Mouse (Mus musculus) intestine, embryonic 15.5 days (tissue): ENCODE measurements around the gene Piezo1. TPM values are rescaled to one million over a fixed set of nuclear protein-coding genes. Genes with fewer than 3 reads are reported as not detected.

Experiments used
- ATAC-seq: fragments of 200-750 bp; cut with Nextera tagmentation; 2 replicates; pipeline ENCODE4 v1.8.0; 2017; ENCODE audit warnings: moderate TSS enrichment, moderate library complexity
- H3K27ac ChIP-seq: fragments of 300-500 bp; sonication (generic); 2 replicates; pipeline ENCODE4 v1.5.1; 2015; ENCODE audit warnings: mild to moderate bottlenecking, inconsistent platforms
- H3K27me3 ChIP-seq: fragments of 300-500 bp; sonication (generic); replicated peaks from 2 replicates; pipeline ENCODE4 v1.6.1; 2015; ENCODE audit warnings: inconsistent platforms
- H3K36me3 ChIP-seq: fragments of 300-500 bp; sonication (generic); 2 replicates; pipeline ENCODE4 v1.6.1; 2015; ENCODE audit warnings: inconsistent platforms
- H3K4me1 ChIP-seq: fragments of 300-500 bp; sonication (generic); replicated peaks from 2 replicates; pipeline ENCODE4 v1.6.1; 2015; ENCODE audit warnings: inconsistent platforms
- H3K4me2 ChIP-seq: fragments of 300-500 bp; sonication (generic); replicated peaks from 2 replicates; pipeline ENCODE4 v1.6.1; 2015; ENCODE audit warnings: mild to moderate bottlenecking, inconsistent platforms
- H3K4me3 ChIP-seq: fragments of 300-500 bp; sonication (generic); replicated peaks from 2 replicates; pipeline ENCODE4 v1.5.1; 2015; ENCODE audit warnings: inconsistent platforms
- H3K9ac ChIP-seq: fragments of 300-500 bp; sonication (generic); 2 replicates; pipeline ENCODE4 v1.6.1; 2015; ENCODE audit warnings: inconsistent platforms
- H3K9me3 ChIP-seq: fragments of 300-500 bp; sonication (generic); 2 replicates; pipeline ENCODE4 v1.6.1; 2016; ENCODE audit warnings: inconsistent platforms
- WGBS: fragments of 180-500 bp; shearing (Covaris S2); methylation state at CpG from one replicate; pipeline ENCODE4 v1.1.7; 2015; 5-methylcytosine and 5-hydroxymethylcytosine counted together
- polyA plus RNA-seq: library from polyadenylated mRNA; unstranded; fragments of >200 nt; fragmentation: Nextera tagmentation; extraction: Ambion mirVana; gene quantifications from 2 replicates; pipeline ENCODE4 v1.2.1, GENCODE M21; 2015

Gene Piezo1
- polyA plus RNA-seq, 1 experiment from 2014 or later, result 10.8 TPM

DNA sequence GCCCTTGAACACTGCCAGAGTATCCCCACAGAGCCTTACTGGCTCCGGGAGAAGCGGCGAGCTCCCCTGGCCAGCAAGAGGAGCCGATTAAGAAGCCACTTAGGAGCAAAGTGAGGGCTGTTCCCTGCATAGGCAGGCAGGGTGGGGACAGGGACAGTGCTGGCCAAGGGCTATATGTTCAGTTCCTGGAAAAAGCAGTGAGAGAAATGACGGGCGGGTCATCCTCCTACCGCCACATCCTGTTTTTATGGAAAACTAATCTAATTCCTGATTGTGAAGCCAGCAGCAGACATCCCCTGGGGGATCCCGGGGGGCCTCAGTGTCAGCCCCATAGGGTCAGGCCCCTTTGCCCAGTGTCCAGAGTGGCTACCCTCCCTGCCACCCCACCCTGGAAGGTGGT, 19.8 kb downstream of the Piezo1 start:
- ATAC-seq, result no peak
- H3K4me1 ChIP-seq, result peaks cover 16% of the 10 kb centered on the region
- H3K9ac ChIP-seq, result no peak overlapping the region
- no peaks in the 10 kb centered on the region for H3K36me3 ChIP-seq
- no peaks in the 10 kb centered on the region for H3K9me3 ChIP-seq
- no peak overlapping the region for H3K4me2 ChIP-seq
- 75% methylated on average over 8 of the region's 8 CpGs for WGBS
- H3K27ac ChIP-seq, result peak overlapping the region; percentile 7; the same call in 1 of the 2 replicates
- H3K4me3 ChIP-seq, result no peak overlapping the region
- no peaks in the 10 kb centered on the region for H3K27me3 ChIP-seq

GRCm38 (mm10) chr8:122529159-122529558, 22.0 kb downstream of the Piezo1 start:
- Histone ChIP-seq H3K4me3 (no peak overlapping the region), H3K4me2 (no peak overlapping the region), H3K27me3 (no peaks in the 10 kb centered on the region), H3K9ac (no peak overlapping the region), H3K4me1 (peaks cover 34% of the 10 kb centered on the region), H3K27ac (no peak overlapping the region), H3K36me3 (no peaks in the 10 kb centered on the region), H3K9me3 (no peaks in the 10 kb centered on the region)
- 88% methylated on average over 4 of the region's 4 CpGs for WGBS
- no peak for ATAC-seq

DNA sequence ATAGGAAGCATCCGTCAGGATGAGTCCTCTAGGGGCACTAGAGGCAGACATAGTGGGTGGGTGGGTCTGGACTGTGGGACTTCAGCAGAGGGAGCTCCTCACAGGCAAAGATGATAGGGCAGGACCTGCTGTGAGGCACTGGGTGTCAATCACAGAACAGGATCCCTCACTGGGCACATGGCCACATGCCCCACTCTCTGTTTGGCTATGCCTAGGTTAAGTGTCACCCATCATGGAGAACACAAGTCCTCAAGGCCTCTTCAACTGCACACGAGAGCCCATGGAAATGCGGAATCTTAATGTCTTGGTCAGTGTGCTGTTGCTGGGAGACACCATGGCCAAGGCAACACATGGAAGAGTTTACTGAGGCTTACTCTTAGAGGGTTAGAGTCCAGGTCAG, 23.2 kb downstream of the Piezo1 start:
- WGBS, result 91% methylated on average over 3 of the region's 3 CpGs
- H3K9me3 ChIP-seq, result no peaks in the 10 kb centered on the region

GRCm38 (mm10) chr8:122526526-122527170, 24.5 kb downstream of the Piezo1 start:
- peak overlapping the region; percentile 42 for H3K27ac ChIP-seq
- H3K9me3 ChIP-seq, result no peaks in the 10 kb centered on the region
- H3K4me1 ChIP-seq, result peaks cover 49% of the 10 kb centered on the region
- no peak overlapping the region for H3K4me3 ChIP-seq
- 0 out of 2 replicates have a peak overlapping the region, but pooled peaks have one; percentile 24 for H3K9ac ChIP-seq
- no peaks in the 10 kb centered on the region for H3K27me3 ChIP-seq
- H3K36me3 ChIP-seq, result no peaks in the 10 kb centered on the region
- no peak for ATAC-seq
- H3K4me2 ChIP-seq, result no peak overlapping the region
- WGBS, result 50% methylated on average over 7 of the region's 7 CpGs

More for the DNA sequence above, 23.2 kb downstream of the Piezo1 start:
- no peak for ATAC-seq
- H3K27me3 ChIP-seq, result no peaks in the 10 kb centered on the region
- peaks cover 45% of the 10 kb centered on the region for H3K4me1 ChIP-seq
- no peaks in the 10 kb centered on the region for H3K36me3 ChIP-seq
- no peak overlapping the region for H3K4me2 ChIP-seq
- no peak overlapping the region for H3K9ac ChIP-seq
- no peak overlapping the region for H3K27ac ChIP-seq
- H3K4me3 ChIP-seq, result no peak overlapping the region

GRCm38 (mm10) chr8:122526084-122526483, 25.0 kb downstream of the Piezo1 start:
- H3K36me3 ChIP-seq, result no peaks in the 10 kb centered on the region
- H3K4me2 ChIP-seq, result no peak overlapping the region
- no peaks in the 10 kb centered on the region for H3K9me3 ChIP-seq
- H3K4me1 ChIP-seq, result peaks cover 48% of the 10 kb centered on the region
- ATAC-seq, result no peak
- H3K4me3 ChIP-seq, result no peak overlapping the region
- no peaks in the 10 kb centered on the region for H3K27me3 ChIP-seq
- 54% methylated on average over 3 of the region's 3 CpGs for WGBS
- peak overlapping the region; percentile 42 for H3K27ac ChIP-seq
- 0 out of 2 replicates have a peak overlapping the region, but pooled peaks have one; percentile 24 for H3K9ac ChIP-seq

- Histone ChIP-seq H3K9ac (no peak overlapping the region), H3K27me3 (no peaks in the 10 kb centered on the region), H3K27ac (no peak overlapping the region), H3K4me2 (no peak overlapping the region), H3K4me3 (no peak overlapping the region), H3K9me3 (no peaks in the 10 kb centered on the region), H3K4me1 (peaks cover 54% of the 10 kb centered on the region), H3K36me3 (no peaks in the 10 kb centered on the region)
- ATAC-seq, result no peak
- 66% methylated on average over 6 of the region's 6 CpGs for WGBS
These were observed 26.1 kb downstream of the Piezo1 start for GRCm38 (mm10) chr8:122525004-122525403.

- Histone ChIP-seq H3K4me3 (no peak overlapping the region), H3K9ac (no peak overlapping the region), H3K27me3 (no peaks in the 10 kb centered on the region), H3K27ac (0 out of 2 replicates have a peak overlapping the region, but pooled peaks have one; percentile 4), H3K36me3 (no peaks in the 10 kb centered on the region), H3K9me3 (no peaks in the 10 kb centered on the region), H3K4me1 (peaks cover 54% of the 10 kb centered on the region), H3K4me2 (no peak overlapping the region)
- no peak for ATAC-seq
- WGBS, result 73% methylated on average over 6 of the region's 6 CpGs
These were observed 26.6 kb downstream of the Piezo1 start for GRCm38 (mm10) chr8:122524506-122524905.

DNA sequence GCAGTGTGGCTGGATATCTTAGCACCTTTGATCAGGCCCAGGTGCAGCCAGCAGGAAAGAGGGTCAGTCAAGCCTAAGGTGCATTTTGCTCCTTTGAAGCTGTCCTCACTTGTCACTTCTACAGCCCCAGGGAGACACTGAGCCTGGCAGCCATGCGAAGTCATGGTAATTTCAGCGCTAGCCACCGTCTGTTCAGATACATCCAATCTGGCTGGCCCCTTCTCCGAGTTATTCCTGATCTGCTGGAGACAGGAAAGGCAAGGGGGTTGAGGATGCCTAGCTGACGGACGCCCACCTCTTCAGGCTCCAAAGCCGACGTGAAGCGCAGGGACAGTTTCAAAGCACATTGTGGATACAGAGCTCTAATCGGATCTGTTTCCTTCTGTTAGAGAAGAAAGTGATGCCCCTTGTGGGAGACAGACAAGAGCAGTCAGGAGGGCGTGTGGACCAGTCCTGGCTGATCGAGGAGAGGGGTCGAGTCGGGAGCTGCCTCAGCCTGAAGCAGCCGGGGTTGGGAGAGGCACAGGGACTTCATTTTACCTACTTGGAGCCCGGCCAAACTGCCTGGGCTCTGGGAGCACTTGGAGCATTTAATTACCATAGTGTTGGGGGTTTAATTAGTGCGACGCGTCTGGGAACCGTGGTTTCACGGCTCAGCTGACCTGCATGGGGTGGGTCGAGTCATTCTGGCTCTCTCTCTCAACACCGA, 27.3 kb downstream of the Piezo1 start:
- peak overlapping the region; percentile 81 for H3K27ac ChIP-seq
- H3K36me3 ChIP-seq, result no peaks in the 10 kb centered on the region
- H3K9me3 ChIP-seq, result no peaks in the 10 kb centered on the region
- ATAC-seq, result no peak
- peaks cover 55% of the 10 kb centered on the region for H3K4me1 ChIP-seq
- peak overlapping the region; percentile 47 for H3K4me2 ChIP-seq
- H3K27me3 ChIP-seq, result no peaks in the 10 kb centered on the region
- H3K4me3 ChIP-seq, result no peak overlapping the region; the same call in 1 of the 2 replicates
- peak overlapping the region; percentile 32 for H3K9ac ChIP-seq
- 30% methylated on average over 23 of the region's 23 CpGs for WGBS

- ATAC-seq, result peak; percentile 62
- H3K4me2 ChIP-seq, result peak overlapping the region; percentile 47
- H3K4me1 ChIP-seq, result peaks cover 63% of the 10 kb centered on the region
- whole genome bisulfite sequencing, result 38% methylated on average over 14 of the region's 14 CpGs
- H3K36me3 ChIP-seq, result no peaks in the 10 kb centered on the region
- H3K9me3 ChIP-seq, result no peaks in the 10 kb centered on the region
- no peak overlapping the region; the same call in 1 of the 2 replicates for H3K4me3 ChIP-seq
- peak overlapping the region; percentile 81 for H3K27ac ChIP-seq
- H3K9ac ChIP-seq, result peak overlapping the region; percentile 32
- no peaks in the 10 kb centered on the region for H3K27me3 ChIP-seq
These were observed 28.1 kb downstream of the Piezo1 start for GRCm38 (mm10) chr8:122522796-122523651.

GRCm38 (mm10) chr8:122520611-122521010, 30.5 kb downstream of the Piezo1 start:
- no peak overlapping the region for H3K9ac ChIP-seq

DNA sequence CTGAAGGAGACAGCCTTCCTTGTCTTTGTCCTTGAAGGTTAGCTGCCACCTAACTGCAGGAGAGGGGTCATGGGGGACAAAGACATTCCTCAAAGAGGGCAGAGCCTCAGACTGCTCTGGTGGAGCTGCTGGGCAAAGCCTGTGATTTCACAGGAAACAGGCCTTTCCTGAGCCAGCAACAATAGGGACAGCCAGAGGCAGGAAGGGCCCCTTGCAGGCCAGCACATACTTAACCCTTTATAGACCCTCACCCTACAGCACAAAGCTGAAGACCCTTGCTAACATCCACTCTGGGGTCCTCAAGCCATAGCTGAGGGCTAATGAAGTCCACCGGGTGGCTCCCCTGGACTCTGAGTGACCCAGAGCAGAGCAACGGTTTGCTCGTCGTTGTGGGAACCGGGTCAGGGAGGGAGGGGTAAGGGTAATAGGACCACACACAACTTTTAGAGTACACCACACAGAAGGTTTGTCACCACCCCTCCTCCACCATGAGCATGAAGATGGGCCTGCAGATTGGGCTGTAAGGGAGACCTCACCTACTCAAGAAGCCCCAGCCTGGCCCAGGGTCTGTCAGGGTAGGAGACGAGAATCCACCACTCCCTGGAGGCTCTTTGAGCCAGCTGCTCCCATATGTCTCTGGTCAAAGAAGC, 33.5 kb downstream of the Piezo1 start:
- Histone ChIP-seq H3K4me1 (peaks cover 36% of the 10 kb centered on the region), H3K4me2 (peak overlapping the region; percentile 14; the same call in 1 of the 2 replicates), H3K9ac (no peak overlapping the region; the same call in 1 of the 2 replicates), H3K36me3 (no peaks in the 10 kb centered on the region), H3K4me3 (no peak overlapping the region), H3K9me3 (no peaks in the 10 kb centered on the region), H3K27me3 (no peaks in the 10 kb centered on the region), H3K27ac (peak overlapping the region; percentile 79)
- 21% methylated on average over 6 of the region's 6 CpGs for WGBS
- ATAC-seq, result peak; percentile 52; the same call in 1 of the 2 replicates

More at GRCm38 (mm10) chr8:122520611-122521010, 30.5 kb downstream of the Piezo1 start:
- Histone ChIP-seq H3K4me1 (peaks cover 60% of the 10 kb centered on the region), H3K36me3 (no peaks in the 10 kb centered on the region), H3K27ac (no peak overlapping the region), H3K9me3 (no peaks in the 10 kb centered on the region), H3K4me3 (no peak overlapping the region), H3K27me3 (no peaks in the 10 kb centered on the region), H3K4me2 (no peak overlapping the region)
- 70% methylated on average over 11 of the region's 11 CpGs for WGBS
- no peak for ATAC-seq
